Mouse (Mus musculus): Measurements from ENCODE around the gene Esr1. TPM values are rescaled to one million over a fixed set of nuclear protein-coding genes. Genes with fewer than 3 reads are reported as not detected.

The Esr1 gene
- polyA plus RNA-seq, 1 experiment from 2014 or later, result 0.54 TPM

DNA sequence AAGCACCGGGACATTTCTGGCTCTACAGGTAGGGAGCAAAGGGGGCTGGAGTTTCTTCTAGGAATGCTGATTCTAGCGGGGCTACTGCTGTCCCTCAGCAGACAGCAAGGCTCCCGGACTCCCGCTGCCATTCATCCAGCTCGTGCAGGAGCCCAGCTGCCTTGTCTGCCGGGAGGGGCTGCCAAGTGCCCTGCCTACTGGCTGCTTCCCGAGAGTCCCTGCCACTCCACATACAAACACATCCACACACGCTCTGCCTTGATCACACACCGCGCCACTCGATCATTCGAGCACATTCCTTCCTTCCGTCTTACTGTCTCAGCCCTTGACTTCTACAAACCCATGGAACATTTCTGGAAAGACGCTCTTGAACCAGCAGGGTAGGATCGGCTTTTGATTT lies 98.5 kb downstream of the Esr1 start:
- 0 out of 2 replicates have a peak overlapping the region, but pooled peaks have one; percentile 27 for H3K9ac ChIP-seq (ENCODE audit: low read length)
- no peaks in the 10 kb centered on the region for H3K36me3 ChIP-seq (ENCODE audit: control insufficient read depth, insufficient read depth, low read length)
- peaks cover 3% of the 10 kb centered on the region; the same call in 1 of the 2 replicates for H3K4me1 ChIP-seq (ENCODE audit: control insufficient read depth, insufficient read depth, low read length)
- H3K27me3 ChIP-seq (ENCODE audit: control insufficient read depth, insufficient read depth, low read length), result peaks cover 32% of the 10 kb centered on the region
- H3K4me2 ChIP-seq (ENCODE audit: low read depth, low read length), result peak overlapping the region; percentile 59
- ATAC-seq (ENCODE audit: insufficient read depth, low FRiP score), result no peak
- WGBS, result 1% methylated on average over 15 of the region's 15 CpGs
- H3K9me3 ChIP-seq (replicated peaks; ENCODE audit: control insufficient read depth, low read length), result no peaks in the 10 kb centered on the region
- H3K4me3 ChIP-seq (replicated peaks; ENCODE audit: low read length), result peak overlapping the region; percentile 33
- no peak overlapping the region for H3K27ac ChIP-seq (ENCODE audit: low read length)

DNA sequence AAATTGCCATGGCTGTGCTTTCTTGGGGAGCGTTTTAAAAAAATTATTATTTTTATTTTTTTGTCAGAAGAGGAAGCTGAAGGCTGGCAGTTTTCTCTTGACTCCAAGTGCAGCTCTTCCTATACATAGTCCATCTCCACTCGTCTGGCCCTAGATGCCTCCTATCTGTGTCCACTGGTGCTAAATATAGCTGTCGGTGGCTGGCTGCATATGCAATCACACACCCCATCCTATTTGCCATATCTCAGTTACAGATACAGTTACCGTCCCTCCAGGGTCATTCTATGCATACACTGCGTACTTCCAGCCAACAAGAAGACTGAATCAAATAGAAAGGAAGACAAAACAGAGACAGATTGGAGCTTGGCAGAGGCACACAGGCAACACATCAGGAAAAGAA lies 100.0 kb downstream of the Esr1 start:
- peaks cover 32% of the 10 kb centered on the region for H3K27me3 ChIP-seq (ENCODE audit: control insufficient read depth, insufficient read depth, low read length)
- no peaks in the 10 kb centered on the region for H3K9me3 ChIP-seq (replicated peaks; ENCODE audit: control insufficient read depth, low read length)
- no peak overlapping the region for H3K27ac ChIP-seq (ENCODE audit: low read length)
- peaks cover 3% of the 10 kb centered on the region; the same call in 1 of the 2 replicates for H3K4me1 ChIP-seq (ENCODE audit: control insufficient read depth, insufficient read depth, low read length)
- ATAC-seq (ENCODE audit: insufficient read depth, low FRiP score), result no peak
- 45% methylated on average over 5 of the region's 5 CpGs for WGBS
- no peak overlapping the region for H3K4me2 ChIP-seq (ENCODE audit: low read depth, low read length)
- H3K4me3 ChIP-seq (replicated peaks; ENCODE audit: low read length), result no peak overlapping the region
- H3K9ac ChIP-seq (ENCODE audit: low read length), result no peak overlapping the region
- no peaks in the 10 kb centered on the region for H3K36me3 ChIP-seq (ENCODE audit: control insufficient read depth, insufficient read depth, low read length)

DNA sequence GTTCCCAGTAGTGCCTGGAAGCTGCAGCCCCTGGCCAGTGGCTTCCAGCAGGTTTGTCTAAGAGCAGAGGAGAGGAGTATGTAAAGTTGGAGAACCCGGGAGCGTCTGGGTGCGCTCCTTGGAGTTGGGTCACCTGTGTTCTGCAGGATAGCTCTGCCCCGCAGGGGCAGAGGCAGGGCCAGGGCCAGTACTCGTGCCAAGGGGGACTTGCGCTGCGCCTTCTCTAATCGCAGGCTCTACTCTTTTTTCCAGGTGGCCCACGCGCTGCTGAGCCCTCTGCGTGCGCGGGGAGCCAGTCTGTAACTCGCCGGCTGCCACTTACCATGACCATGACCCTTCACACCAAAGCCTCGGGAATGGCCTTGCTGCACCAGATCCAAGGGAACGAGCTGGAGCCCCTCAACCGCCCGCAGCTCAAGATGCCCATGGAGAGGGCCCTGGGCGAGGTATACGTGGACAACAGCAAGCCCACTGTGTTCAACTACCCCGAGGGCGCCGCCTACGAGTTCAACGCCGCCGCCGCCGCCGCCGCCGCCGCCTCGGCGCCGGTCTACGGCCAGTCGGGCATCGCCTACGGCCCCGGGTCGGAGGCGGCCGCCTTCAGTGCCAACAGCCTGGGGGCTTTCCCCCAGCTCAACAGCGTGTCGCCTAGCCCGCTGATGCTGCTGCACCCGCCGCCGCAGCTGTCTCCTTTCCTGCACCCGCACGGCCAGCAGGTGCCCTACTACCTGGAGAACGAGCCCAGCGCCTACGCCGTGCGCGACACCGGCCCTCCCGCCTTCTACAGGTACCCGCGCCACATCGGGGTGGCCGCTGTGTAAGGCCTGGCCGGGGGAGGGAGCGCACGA lies 100.9 kb downstream of the Esr1 start:
- Histone ChIP-seq H3K4me1 (ENCODE audit: control insufficient read depth, insufficient read depth, low read length) (peaks cover 3% of the 10 kb centered on the region; the same call in 1 of the 2 replicates), H3K27me3 (ENCODE audit: control insufficient read depth, insufficient read depth, low read length) (peaks cover 32% of the 10 kb centered on the region), H3K36me3 (ENCODE audit: control insufficient read depth, insufficient read depth, low read length) (no peaks in the 10 kb centered on the region), H3K4me3 (replicated peaks; ENCODE audit: low read length) (peak overlapping the region; percentile 52), H3K4me2 (ENCODE audit: low read depth, low read length) (peak overlapping the region; percentile 85), H3K9me3 (replicated peaks; ENCODE audit: control insufficient read depth, low read length) (no peaks in the 10 kb centered on the region), H3K27ac (ENCODE audit: low read length) (no peak overlapping the region), H3K9ac (ENCODE audit: low read length) (peak overlapping the region; percentile 43; the same call in 1 of the 2 replicates)
- peak; percentile 50 for ATAC-seq (ENCODE audit: insufficient read depth, low FRiP score)
- WGBS, result 2% methylated on average over 67 of the region's 68 CpGs

DNA sequence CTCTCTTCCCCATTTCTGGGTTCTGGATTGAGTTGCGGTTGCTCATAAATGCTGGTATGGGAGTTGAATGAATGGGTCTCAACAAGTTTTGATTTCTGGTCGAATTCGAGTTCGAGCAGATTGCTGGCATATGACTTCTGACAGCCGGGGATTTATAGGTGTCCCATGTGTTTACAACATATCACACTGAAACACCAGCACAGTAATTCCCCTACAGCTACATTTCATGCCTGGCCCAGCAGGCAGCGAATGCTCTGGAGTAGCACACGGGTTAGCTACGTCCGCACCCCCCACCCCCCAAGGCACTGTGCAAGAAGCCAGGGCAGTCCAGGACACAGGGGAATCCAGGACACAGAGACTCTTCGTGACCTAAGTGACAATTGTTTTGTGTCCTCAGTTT lies 102.0 kb downstream of the Esr1 start:
- no peak for ATAC-seq (ENCODE audit: insufficient read depth, low FRiP score)
- Histone ChIP-seq H3K4me3 (replicated peaks; ENCODE audit: low read length) (no peak overlapping the region), H3K4me1 (ENCODE audit: control insufficient read depth, insufficient read depth, low read length) (peaks cover 3% of the 10 kb centered on the region; the same call in 1 of the 2 replicates), H3K27me3 (ENCODE audit: control insufficient read depth, insufficient read depth, low read length) (peaks cover 32% of the 10 kb centered on the region), H3K9ac (ENCODE audit: low read length) (no peak overlapping the region), H3K36me3 (ENCODE audit: control insufficient read depth, insufficient read depth, low read length) (no peaks in the 10 kb centered on the region), H3K9me3 (replicated peaks; ENCODE audit: control insufficient read depth, low read length) (no peaks in the 10 kb centered on the region), H3K27ac (ENCODE audit: low read length) (no peak overlapping the region), H3K4me2 (ENCODE audit: low read depth, low read length) (no peak overlapping the region)
- 66% methylated on average over 10 of the region's 10 CpGs for WGBS

DNA sequence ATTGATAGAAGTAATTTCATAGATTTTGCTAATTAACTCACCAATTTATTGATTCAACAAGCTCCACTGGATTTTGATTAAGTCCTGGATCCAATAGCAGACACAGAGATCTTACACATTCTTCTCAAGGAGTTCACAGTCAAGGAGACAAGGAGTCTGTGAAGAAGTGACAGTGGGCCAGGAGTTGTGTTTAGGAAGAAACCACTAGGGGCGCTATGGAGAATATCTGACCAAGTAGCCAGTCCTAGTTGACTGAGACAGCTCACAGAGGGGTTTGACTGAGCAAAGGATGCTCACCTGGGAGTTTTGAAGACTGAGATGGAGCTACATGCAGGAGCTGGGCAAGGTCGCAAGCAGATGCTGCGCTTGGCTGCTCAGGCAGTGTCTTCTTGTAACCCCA lies 113.5 kb downstream of the Esr1 start:
- Histone ChIP-seq H3K4me3 (replicated peaks; ENCODE audit: low read length) (no peak overlapping the region), H3K4me1 (ENCODE audit: control insufficient read depth, insufficient read depth, low read length) (no peaks in the 10 kb centered on the region), H3K27ac (ENCODE audit: low read length) (no peak overlapping the region), H3K9ac (ENCODE audit: low read length) (no peak overlapping the region), H3K4me2 (ENCODE audit: low read depth, low read length) (no peak overlapping the region), H3K36me3 (ENCODE audit: control insufficient read depth, insufficient read depth, low read length) (no peaks in the 10 kb centered on the region), H3K27me3 (ENCODE audit: control insufficient read depth, insufficient read depth, low read length) (no peaks in the 10 kb centered on the region), H3K9me3 (replicated peaks; ENCODE audit: control insufficient read depth, low read length) (no peaks in the 10 kb centered on the region)
- no peak for ATAC-seq (ENCODE audit: insufficient read depth, low FRiP score)
- 44% methylated on average over 3 of the region's 3 CpGs for WGBS

DNA sequence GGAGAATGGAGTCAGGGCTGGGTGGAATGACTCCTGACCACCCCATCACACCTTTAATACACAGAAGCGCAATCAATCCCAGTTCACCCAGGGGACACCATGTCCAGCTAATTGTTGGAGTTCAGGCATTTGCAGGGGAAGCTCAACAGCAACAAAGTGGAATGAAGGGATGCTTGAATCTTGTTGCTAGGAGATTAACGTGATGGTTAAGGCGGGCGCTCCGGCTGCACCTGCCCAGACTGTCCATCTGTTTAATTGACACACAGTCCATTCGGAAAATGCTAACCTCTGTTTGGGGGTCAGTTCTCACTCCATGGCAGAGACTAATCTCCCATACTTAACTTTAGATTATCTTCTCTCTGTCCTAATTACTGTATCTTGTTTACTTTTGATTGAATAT lies 114.7 kb downstream of the Esr1 start:
- Histone ChIP-seq H3K36me3 (ENCODE audit: control insufficient read depth, insufficient read depth, low read length) (no peaks in the 10 kb centered on the region), H3K9ac (ENCODE audit: low read length) (no peak overlapping the region), H3K27me3 (ENCODE audit: control insufficient read depth, insufficient read depth, low read length) (no peaks in the 10 kb centered on the region), H3K4me3 (replicated peaks; ENCODE audit: low read length) (no peak overlapping the region), H3K9me3 (replicated peaks; ENCODE audit: control insufficient read depth, low read length) (no peaks in the 10 kb centered on the region), H3K27ac (ENCODE audit: low read length) (no peak overlapping the region), H3K4me1 (ENCODE audit: control insufficient read depth, insufficient read depth, low read length) (no peaks in the 10 kb centered on the region), H3K4me2 (ENCODE audit: low read depth, low read length) (no peak overlapping the region)
- no peak for ATAC-seq (ENCODE audit: insufficient read depth, low FRiP score)
- WGBS, result 61% methylated on average over 6 of the region's 6 CpGs

DNA sequence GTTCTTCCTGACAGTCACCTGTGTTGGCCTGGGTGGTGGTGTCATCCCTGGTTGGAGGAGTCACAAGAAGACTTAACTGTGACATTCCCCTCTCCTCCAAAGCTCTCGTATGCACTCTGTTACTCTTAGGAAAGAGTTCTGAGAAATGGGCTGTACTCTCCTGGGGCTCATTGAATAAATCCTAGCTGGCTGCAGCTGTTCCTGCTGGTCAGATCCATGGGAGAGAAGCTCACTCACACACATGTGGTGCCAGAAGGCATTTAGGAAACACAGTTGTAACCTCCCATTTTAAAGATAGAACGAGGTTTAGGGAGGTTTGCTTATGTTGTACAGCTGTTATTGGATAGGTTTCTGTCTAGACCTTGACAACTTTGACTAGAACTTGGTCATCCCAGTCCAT lies 120.9 kb downstream of the Esr1 start:
- Histone ChIP-seq H3K4me2 (ENCODE audit: low read depth, low read length) (no peak overlapping the region), H3K27me3 (ENCODE audit: control insufficient read depth, insufficient read depth, low read length) (no peaks in the 10 kb centered on the region), H3K4me3 (replicated peaks; ENCODE audit: low read length) (no peak overlapping the region), H3K36me3 (ENCODE audit: control insufficient read depth, insufficient read depth, low read length) (no peaks in the 10 kb centered on the region), H3K4me1 (ENCODE audit: control insufficient read depth, insufficient read depth, low read length) (no peaks in the 10 kb centered on the region), H3K9me3 (replicated peaks; ENCODE audit: control insufficient read depth, low read length) (no peaks in the 10 kb centered on the region), H3K9ac (ENCODE audit: low read length) (no peak overlapping the region), H3K27ac (ENCODE audit: low read length) (no peak overlapping the region)
- ATAC-seq (ENCODE audit: insufficient read depth, low FRiP score), result no peak
- 40% methylated on average over 2 of the region's 2 CpGs for WGBS

DNA sequence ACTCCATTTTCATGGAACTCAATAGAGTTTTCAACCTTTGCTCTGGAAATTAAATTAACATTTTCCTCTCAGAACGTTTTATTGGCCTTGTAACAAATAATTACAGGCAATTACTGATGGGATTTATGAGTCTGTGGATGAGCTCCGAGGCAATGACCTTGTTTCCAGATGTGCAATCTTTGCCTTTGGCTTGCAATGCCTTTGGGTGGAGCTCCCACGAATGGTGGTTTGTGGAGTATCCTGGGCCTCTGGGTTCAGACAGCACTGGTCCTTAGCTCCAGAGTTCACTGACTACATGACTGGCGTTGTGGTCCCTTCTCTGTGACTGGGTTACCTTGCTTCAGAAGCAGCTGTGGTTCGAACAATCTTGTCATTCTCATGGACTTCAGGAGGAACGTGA lies 122.6 kb downstream of the Esr1 start:
- H3K27me3 ChIP-seq (ENCODE audit: control insufficient read depth, insufficient read depth, low read length), result no peaks in the 10 kb centered on the region
- no peaks in the 10 kb centered on the region for H3K9me3 ChIP-seq (replicated peaks; ENCODE audit: control insufficient read depth, low read length)
- H3K9ac ChIP-seq (ENCODE audit: low read length), result no peak overlapping the region
- no peaks in the 10 kb centered on the region for H3K36me3 ChIP-seq (ENCODE audit: control insufficient read depth, insufficient read depth, low read length)
- 68% methylated on average over 6 of the region's 6 CpGs for WGBS
- H3K27ac ChIP-seq (ENCODE audit: low read length), result no peak overlapping the region
- H3K4me3 ChIP-seq (replicated peaks; ENCODE audit: low read length), result no peak overlapping the region
- no peaks in the 10 kb centered on the region for H3K4me1 ChIP-seq (ENCODE audit: control insufficient read depth, insufficient read depth, low read length)
- H3K4me2 ChIP-seq (ENCODE audit: low read depth, low read length), result no peak overlapping the region
- ATAC-seq (ENCODE audit: insufficient read depth, low FRiP score), result no peak

DNA sequence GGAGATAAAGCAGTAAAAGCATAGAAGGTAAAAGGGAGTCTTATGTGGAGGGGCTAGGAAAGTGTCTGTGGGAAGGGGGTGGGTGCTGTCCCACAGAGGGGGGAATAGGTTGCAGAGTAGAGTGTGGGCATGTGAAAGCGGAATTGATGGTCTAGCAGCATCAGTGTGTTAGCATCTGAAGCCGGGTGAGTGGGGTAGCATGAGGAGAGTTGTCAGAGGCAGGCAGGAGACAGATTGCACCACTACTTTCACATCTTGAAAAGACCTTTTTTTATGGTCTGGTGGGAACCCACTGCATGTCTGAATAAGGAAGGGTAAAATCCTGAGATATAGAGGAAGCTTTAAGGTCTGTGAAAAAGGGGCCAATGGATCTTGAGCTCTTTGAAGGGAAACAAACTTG lies 123.5 kb downstream of the Esr1 start:
- no peaks in the 10 kb centered on the region for H3K27me3 ChIP-seq (ENCODE audit: control insufficient read depth, insufficient read depth, low read length)
- no peak for ATAC-seq (ENCODE audit: insufficient read depth, low FRiP score)
- H3K4me2 ChIP-seq (ENCODE audit: low read depth, low read length), result no peak overlapping the region
- H3K9ac ChIP-seq (ENCODE audit: low read length), result no peak overlapping the region
- H3K4me1 ChIP-seq (ENCODE audit: control insufficient read depth, insufficient read depth, low read length), result no peaks in the 10 kb centered on the region
- WGBS, result 83% methylated on average over 2 of the region's 2 CpGs
- H3K9me3 ChIP-seq (replicated peaks; ENCODE audit: control insufficient read depth, low read length), result no peaks in the 10 kb centered on the region
- no peak overlapping the region for H3K4me3 ChIP-seq (replicated peaks; ENCODE audit: low read length)
- H3K36me3 ChIP-seq (ENCODE audit: control insufficient read depth, insufficient read depth, low read length), result no peaks in the 10 kb centered on the region
- no peak overlapping the region for H3K27ac ChIP-seq (ENCODE audit: low read length)
